Mouse (Mus musculus): ENCODE data around the gene Vti1a. TPM values are rescaled to one million over a fixed set of nuclear protein-coding genes. Genes with fewer than 3 reads are reported as not detected.

Vti1a gene
- total and polyA plus RNA-seq, 3 experiments: 7.7 to 33.2 (median 33.0) TPM

GRCm38 (mm10) chr19:55411415-55411814 is 95.3 kb downstream of the Vti1a start:
- H3K9me3 ChIP-seq (replicated peaks): no peaks in the 10 kb centered on the region
- no peaks in the 10 kb centered on the region for H3K27me3 ChIP-seq (ENCODE audit: insufficient read depth, low read length)
- no peak for DNase-seq (ENCODE audit: low spot score)
- peaks cover 37% of the 10 kb centered on the region for H3K36me3 ChIP-seq (replicated peaks)
- ATAC-seq (ENCODE audit: extremely low read depth, insufficient number of reproducible peaks, low FRiP score, poor library complexity, severe bottlenecking): no peak
- TF ChIP-seq POLR2AphosphoS5 (IDR thresholded peaks at IDR 0.05; ENCODE audit: insufficient replicate concordance, low read depth, low read length): no peak
- no peak for TF ChIP-seq GATA2 (IDR thresholded peaks at IDR 0.05; ENCODE audit: borderline replicate concordance, low read depth, low read length)
- TF ChIP-seq TAL1 (conservative IDR thresholded peaks at IDR 0.05; ENCODE audit: low read depth, low read length): no peak
- TF ChIP-seq CTCF (IDR thresholded peaks at IDR 0.05; ENCODE audit: low read depth, low read length): no peak
- TF ChIP-seq GATA1 (IDR thresholded peaks at IDR 0.05; ENCODE audit: borderline replicate concordance, low read length): no peak
- H3K4me3 ChIP-seq (ENCODE audit: low read depth, low read length): no peak overlapping the region
- H3K4me1 ChIP-seq (ENCODE audit: insufficient read depth, low read depth, low read length): no peaks in the 10 kb centered on the region

- no peak for ATAC-seq (ENCODE audit: extremely low read depth, insufficient number of reproducible peaks, low FRiP score, poor library complexity, severe bottlenecking)
- no peaks in the 10 kb centered on the region for H3K9me3 ChIP-seq (replicated peaks)
These were observed 95.8 kb downstream of the Vti1a start for GRCm38 (mm10) chr19:55411894-55412293.

GRCm38 (mm10) chr19:55414050-55414449 is 98.0 kb downstream of the Vti1a start:
- Histone ChIP-seq H3K9me3 (replicated peaks) (no peaks in the 10 kb centered on the region), H3K27me3 (ENCODE audit: insufficient read depth, low read length) (no peaks in the 10 kb centered on the region), H3K36me3 (replicated peaks) (peaks cover 32% of the 10 kb centered on the region), H3K4me1 (ENCODE audit: insufficient read depth, low read depth, low read length) (no peaks in the 10 kb centered on the region), H3K4me3 (ENCODE audit: low read depth, low read length) (no peak overlapping the region)
- TF ChIP-seq CTCF (IDR thresholded peaks at IDR 0.05; ENCODE audit: low read depth, low read length) (peak; percentile 42), GATA2 (IDR thresholded peaks at IDR 0.05; ENCODE audit: borderline replicate concordance, low read depth, low read length) (no peak)
- ATAC-seq (ENCODE audit: extremely low read depth, insufficient number of reproducible peaks, low FRiP score, poor library complexity, severe bottlenecking): no peak
- DNase-seq (ENCODE audit: low spot score): no peak

More at GRCm38 (mm10) chr19:55411894-55412293, 95.8 kb downstream of the Vti1a start:
- TF ChIP-seq TAL1 (conservative IDR thresholded peaks at IDR 0.05; ENCODE audit: low read depth, low read length): no peak
- no peak for TF ChIP-seq GATA1 (IDR thresholded peaks at IDR 0.05; ENCODE audit: borderline replicate concordance, low read length)
- TF ChIP-seq CTCF (IDR thresholded peaks at IDR 0.05; ENCODE audit: low read depth, low read length): no peak
- no peak for TF ChIP-seq GATA2 (IDR thresholded peaks at IDR 0.05; ENCODE audit: borderline replicate concordance, low read depth, low read length)
- no peak for TF ChIP-seq POLR2AphosphoS5 (IDR thresholded peaks at IDR 0.05; ENCODE audit: insufficient replicate concordance, low read depth, low read length)
- Histone ChIP-seq H3K4me1 (ENCODE audit: insufficient read depth, low read depth, low read length) (no peaks in the 10 kb centered on the region), H3K36me3 (replicated peaks) (peaks cover 36% of the 10 kb centered on the region), H3K27me3 (ENCODE audit: insufficient read depth, low read length) (no peaks in the 10 kb centered on the region), H3K4me3 (ENCODE audit: low read depth, low read length) (no peak overlapping the region)
- no peak for DNase-seq (ENCODE audit: low spot score)

GRCm38 (mm10) chr19:55418756-55419155 is 102.7 kb downstream of the Vti1a start:
- DNase-seq (ENCODE audit: low spot score) (no peak), ATAC-seq (ENCODE audit: extremely low read depth, insufficient number of reproducible peaks, low FRiP score, poor library complexity, severe bottlenecking) (no peak)
- H3K9me3 ChIP-seq (replicated peaks): no peaks in the 10 kb centered on the region
- H3K36me3 ChIP-seq (replicated peaks): peaks cover 46% of the 10 kb centered on the region
- H3K27me3 ChIP-seq (ENCODE audit: insufficient read depth, low read length): no peaks in the 10 kb centered on the region
- no peak for TF ChIP-seq CTCF (IDR thresholded peaks at IDR 0.05; ENCODE audit: low read depth, low read length)
- peaks cover 6% of the 10 kb centered on the region for H3K4me1 ChIP-seq (ENCODE audit: insufficient read depth, low read depth, low read length)
- H3K4me3 ChIP-seq (ENCODE audit: low read depth, low read length): no peak overlapping the region

GRCm38 (mm10) chr19:55419961-55420360 is 103.9 kb downstream of the Vti1a start:
- Histone ChIP-seq H3K9me3 (replicated peaks) (no peaks in the 10 kb centered on the region), H3K36me3 (replicated peaks) (peaks cover 47% of the 10 kb centered on the region), H3K27me3 (ENCODE audit: insufficient read depth, low read length) (no peaks in the 10 kb centered on the region), H3K4me3 (ENCODE audit: low read depth, low read length) (no peak overlapping the region), H3K4me1 (ENCODE audit: insufficient read depth, low read depth, low read length) (peaks cover 11% of the 10 kb centered on the region)
- no peak for TF ChIP-seq GATA2 (IDR thresholded peaks at IDR 0.05; ENCODE audit: borderline replicate concordance, low read depth, low read length)
- TF ChIP-seq CTCF (IDR thresholded peaks at IDR 0.05; ENCODE audit: low read depth, low read length): no peak
- no peak for TF ChIP-seq POLR2AphosphoS5 (IDR thresholded peaks at IDR 0.05; ENCODE audit: insufficient replicate concordance, low read depth, low read length)
- TF ChIP-seq TAL1 (conservative IDR thresholded peaks at IDR 0.05; ENCODE audit: low read depth, low read length): no peak
- no peak for TF ChIP-seq GATA1 (IDR thresholded peaks at IDR 0.05; ENCODE audit: borderline replicate concordance, low read length)
- ATAC-seq (ENCODE audit: extremely low read depth, insufficient number of reproducible peaks, low FRiP score, poor library complexity, severe bottlenecking) (no peak), DNase-seq (ENCODE audit: low spot score) (no peak)

- H3K36me3 ChIP-seq (replicated peaks): peaks cover 55% of the 10 kb centered on the region
- no peak for DNase-seq (ENCODE audit: low spot score)
- TF ChIP-seq GATA1 (IDR thresholded peaks at IDR 0.05; ENCODE audit: borderline replicate concordance, low read length): no peak
- TF ChIP-seq CTCF (IDR thresholded peaks at IDR 0.05; ENCODE audit: low read depth, low read length): no peak
- TF ChIP-seq TAL1 (conservative IDR thresholded peaks at IDR 0.05; ENCODE audit: low read depth, low read length): no peak
- no peak for TF ChIP-seq GATA2 (IDR thresholded peaks at IDR 0.05; ENCODE audit: borderline replicate concordance, low read depth, low read length)
- TF ChIP-seq POLR2AphosphoS5 (IDR thresholded peaks at IDR 0.05; ENCODE audit: insufficient replicate concordance, low read depth, low read length): no peak
- H3K4me1 ChIP-seq (ENCODE audit: insufficient read depth, low read depth, low read length): peaks cover 11% of the 10 kb centered on the region
- H3K27me3 ChIP-seq (ENCODE audit: insufficient read depth, low read length): no peaks in the 10 kb centered on the region
- H3K4me3 ChIP-seq (ENCODE audit: low read depth, low read length): no peak overlapping the region
- no peak for ATAC-seq (ENCODE audit: extremely low read depth, insufficient number of reproducible peaks, low FRiP score, poor library complexity, severe bottlenecking)
- no peaks in the 10 kb centered on the region for H3K9me3 ChIP-seq (replicated peaks)
These were observed 105.7 kb downstream of the Vti1a start for GRCm38 (mm10) chr19:55421816-55422215.
